Mouse (Mus musculus) ES-Bruce4 (cell line): ENCODE results near the gene B230217C12Rik.

Experiments used
- CTCF ChIP-seq: IDR thresholded peaks from one replicate; pipeline ENCODE4 v1.8.1; 2011; ENCODE audit warnings: low read depth, low read length
- POLR2A ChIP-seq: IDR thresholded peaks from one replicate; pipeline ENCODE4 v1.8.1; 2011; ENCODE audit warnings: low read length; ENCODE audit not compliant: insufficient read depth

- no peak for TF ChIP-seq CTCF
- TF ChIP-seq POLR2A: no peak
Measured at GRCm38 (mm10) chr11:97833352-97833751, 7.2 kb upstream of the B230217C12Rik start.
